Mouse (Mus musculus) fat pad, adult 2 months (tissue): ENCODE results near the gene 4930539E08Rik.

Source experiments
- DNase-seq: peaks from one replicate; pipeline ENCODE4 v3.0.0-alpha.2; 2011; ENCODE audit warnings: low read depth, low spot score; ENCODE audit errors: extremely low read depth

4930539E08Rik gene

DNA sequence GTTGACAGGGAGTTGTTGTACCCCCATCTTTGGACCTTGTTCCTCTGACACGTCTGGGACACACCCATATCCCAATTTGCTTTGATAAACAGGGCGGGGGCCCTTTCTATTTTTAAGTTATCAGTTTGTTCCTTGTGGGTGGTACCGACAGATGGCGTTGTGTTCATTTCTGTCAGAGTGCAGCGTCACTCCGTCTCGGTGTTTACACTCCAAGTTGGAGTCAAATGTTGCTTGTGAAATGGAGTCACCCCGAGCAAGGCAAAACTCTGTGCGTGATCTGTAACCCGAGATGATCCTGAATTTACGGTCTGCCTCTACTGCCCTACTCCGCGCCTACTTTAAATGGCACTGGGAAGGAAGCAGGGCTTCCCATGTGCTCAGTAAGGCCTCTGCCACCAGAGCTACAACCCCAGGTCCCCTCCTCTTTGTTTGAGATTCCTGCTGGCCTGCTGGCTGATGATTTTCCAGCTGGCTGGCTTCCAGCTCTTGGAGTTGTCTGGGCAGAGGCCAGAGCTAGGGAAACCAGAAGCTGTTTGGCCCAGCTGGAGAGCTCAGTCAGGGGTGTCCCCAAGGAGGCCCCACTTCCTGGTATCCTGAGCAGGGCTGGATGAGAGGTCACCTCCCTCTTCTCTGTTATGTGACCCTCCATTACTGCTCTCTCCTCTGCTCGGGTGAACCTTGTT lies 15.4 kb upstream of the 4930539E08Rik start:
- no peak for DNase-seq

GRCm38 (mm10) chr17:28929369-28929768 lies 14.2 kb upstream of the 4930539E08Rik start:
- DNase-seq: no peak

DNA sequence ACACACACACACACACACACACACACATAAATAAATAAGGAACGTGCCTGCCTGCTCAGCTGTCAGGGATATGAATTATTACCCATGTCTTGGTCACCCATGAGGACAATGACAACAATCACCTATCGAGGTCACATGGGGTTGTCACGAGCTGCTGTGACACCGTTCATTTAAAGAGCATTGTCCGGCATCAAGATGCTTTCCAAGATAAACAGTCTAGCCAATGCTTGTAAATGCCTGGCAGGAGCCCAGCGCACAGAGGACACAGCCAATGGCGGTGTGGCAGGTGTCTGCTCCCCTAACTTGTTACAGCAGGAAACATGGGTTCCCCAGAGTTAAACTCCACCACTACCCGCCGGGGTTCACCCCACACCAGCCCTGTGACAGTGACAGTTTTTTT lies 12.9 kb upstream of the 4930539E08Rik start:
- no peak for DNase-seq

- no peak for DNase-seq
Observed at GRCm38 (mm10) chr17:28926866-28927635, 11.9 kb upstream of the 4930539E08Rik start.

DNA sequence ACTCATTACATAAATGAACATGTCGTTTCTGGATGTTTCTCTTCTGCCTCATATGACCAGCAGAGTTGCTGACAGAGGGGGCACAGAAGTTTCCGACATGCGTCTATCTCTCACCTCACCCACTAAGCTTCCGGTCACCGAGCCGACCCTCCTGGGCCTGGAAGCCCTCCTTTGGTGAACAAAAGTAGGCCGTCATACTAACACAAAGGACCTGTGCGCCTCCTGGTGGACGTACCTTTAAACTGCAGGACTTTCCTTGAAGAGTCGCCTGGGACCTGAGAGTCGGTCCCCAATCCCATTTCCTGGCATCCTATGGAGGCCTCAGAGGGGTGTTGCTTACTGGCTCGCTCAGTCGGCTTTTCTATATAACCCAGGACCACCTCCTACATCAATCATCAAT lies 11.3 kb upstream of the 4930539E08Rik start:
- no peak for DNase-seq

GRCm38 (mm10) chr17:28924957-28925595 lies 10.0 kb upstream of the 4930539E08Rik start:
- DNase-seq: no peak

DNA sequence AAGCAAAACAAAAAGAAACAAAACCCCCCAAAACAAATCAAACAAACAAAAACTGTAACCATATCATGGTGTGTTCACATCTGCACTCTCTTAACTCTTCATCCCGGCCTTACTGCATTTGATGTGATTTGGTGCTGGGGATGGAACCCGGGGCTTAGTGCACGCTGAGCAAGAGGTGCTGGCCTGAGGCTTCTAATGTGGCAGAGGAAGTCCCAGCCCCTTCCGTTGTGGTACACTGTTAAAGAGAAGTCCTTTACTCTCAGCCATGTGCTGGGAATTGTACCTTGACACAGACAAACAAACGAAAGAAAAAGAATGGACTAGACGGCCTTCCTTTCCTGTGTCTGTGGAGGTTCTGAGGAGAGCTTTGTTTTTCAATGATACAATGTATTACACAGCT lies 7.0 kb upstream of the 4930539E08Rik start:
- no peak for DNase-seq

DNA sequence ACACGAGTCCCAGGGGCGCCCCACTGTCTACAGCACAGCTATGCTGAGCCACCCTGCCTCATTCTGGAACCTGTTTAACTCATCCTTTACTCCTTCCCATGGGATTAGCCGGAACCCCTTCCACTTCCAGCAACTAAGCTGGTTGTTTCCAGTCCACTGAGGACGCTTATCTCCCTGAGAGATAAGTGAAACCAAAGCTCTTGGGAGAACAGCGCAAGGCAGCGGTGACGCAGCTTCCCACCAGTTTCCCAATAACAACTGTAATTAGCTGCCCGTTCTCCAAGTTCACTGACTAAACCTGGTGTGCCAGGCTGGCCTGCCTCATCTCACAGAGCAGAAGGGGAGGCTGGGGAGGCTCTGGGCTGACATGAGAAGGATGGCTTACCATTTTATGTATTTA lies 6.0 kb upstream of the 4930539E08Rik start:
- no peak for DNase-seq

DNA sequence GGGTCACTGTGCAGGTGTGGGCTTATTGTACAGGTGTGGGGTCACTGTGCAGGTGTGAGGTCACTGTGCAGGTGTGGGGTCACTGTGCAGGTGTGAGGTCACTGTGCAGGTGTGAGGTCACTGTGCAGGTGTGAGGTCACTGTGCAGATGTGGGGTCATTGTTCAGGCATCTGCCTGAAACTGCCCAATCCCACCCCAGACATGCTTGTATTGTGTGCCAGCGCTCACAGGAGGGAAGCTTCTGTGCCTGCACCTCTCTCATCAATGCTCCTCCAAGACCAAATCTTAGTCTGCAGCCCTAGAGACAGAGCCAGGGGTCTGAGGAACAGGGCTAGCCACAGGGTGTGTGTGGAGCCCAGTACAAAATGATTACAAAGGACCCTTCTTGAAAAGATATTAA lies 1.4 kb upstream of the 4930539E08Rik start:
- no peak for DNase-seq

DNA sequence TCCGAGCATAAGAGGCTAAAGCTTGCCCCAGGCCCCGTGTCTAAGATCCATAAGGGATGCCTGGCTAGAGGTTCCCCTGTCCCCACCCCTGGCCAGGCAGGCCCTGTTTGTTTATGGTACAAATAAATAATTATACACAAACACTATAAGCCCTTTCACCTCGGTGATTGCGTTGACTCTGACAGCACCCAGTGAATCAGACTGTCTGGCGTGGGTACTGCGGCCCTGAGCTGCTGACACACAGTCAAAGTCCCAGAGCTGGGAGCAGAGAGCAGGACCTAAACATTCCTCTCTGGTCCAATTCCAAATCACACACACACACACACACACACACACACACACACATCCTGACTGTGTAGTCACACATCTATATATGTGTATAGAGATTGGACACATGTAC lies 1.2 kb downstream of the 4930539E08Rik start:
- DNase-seq: no peak

GRCm38 (mm10) chr17:28913200-28913599 lies 1.9 kb downstream of the 4930539E08Rik start:
- DNase-seq: no peak

DNA sequence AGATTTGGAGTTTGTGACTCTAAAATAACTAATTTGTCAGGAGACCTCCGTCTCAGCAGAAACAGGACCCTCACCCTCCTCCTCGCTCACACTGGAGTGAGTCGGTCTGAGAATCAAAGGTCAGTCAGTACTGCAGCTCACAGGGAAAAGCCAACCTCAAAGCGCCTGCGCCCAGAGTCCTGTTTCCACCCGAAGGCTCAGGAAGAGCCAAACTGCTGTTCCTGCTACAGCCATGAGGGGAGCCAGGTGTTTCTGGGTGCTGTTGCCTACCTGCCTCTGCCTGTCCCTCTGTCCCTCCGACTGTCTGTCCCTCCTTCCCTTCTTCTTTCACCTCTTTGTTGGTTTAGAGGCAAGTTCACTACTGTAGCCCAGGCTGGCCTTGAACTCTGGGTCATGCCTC lies 5.0 kb downstream of the 4930539E08Rik start:
- DNase-seq: no peak

DNA sequence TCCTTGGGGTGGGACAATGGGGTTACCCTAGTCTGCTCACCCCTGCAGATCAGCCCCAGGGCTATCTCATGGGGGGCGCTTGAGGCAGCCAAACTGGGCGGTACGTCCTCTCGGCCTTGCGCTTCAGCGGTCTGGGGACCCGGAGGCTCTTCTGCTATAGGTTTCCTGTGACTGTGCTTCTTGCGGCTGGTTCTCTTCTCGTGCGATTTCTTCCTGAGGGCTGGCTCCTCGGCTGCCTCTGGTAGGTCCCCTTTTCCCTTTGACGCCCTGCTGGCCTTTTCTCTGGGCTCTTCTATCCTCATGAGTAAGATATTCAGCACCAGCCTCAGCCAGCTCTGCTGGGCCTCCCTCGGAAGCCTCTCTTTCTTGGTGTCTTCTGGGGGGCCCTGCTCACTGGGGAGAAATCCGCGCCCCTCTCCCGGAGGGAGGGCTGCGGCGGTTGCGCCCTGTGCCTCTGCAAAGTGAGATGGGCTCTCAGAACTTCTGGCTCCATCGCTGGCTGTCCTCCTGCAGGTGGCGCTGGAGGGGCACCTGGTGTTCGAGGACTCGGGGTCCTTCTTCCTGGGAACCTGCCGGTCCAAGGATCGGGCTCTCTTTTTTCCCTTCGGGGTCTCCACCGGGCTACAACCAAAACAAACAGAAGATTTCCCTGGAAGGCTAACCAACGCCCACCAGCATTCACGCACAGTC lies 5.7 kb downstream of the 4930539E08Rik start:
- DNase-seq: no peak

- DNase-seq: no peak
Observed at GRCm38 (mm10) chr17:28907959-28908358, 7.2 kb downstream of the 4930539E08Rik start.

DNA sequence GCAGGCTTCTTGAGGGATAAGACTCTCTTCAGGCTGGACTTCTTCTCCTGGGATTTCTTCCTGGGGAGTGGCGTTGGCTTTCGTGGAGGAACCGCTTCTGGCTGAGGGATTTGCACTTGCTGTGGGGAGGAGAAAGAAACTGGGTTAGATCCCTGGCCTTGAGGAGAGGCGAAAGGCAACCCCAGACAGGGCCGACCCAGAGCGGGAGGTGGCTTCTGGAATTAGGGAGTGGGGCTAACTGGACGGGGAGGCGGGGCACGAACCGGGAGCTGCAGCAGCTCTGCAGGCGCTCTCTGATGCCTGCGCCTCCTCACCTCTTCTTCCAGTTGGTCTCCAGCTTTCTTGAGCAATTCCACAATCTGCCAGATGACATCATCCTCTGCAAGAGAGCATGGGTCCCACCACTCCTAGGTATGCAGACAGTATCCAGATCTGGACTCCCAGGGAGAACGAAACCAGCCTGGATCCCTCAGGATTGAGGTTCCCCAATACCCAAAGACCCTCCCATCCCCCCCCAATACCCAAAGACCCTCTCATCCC lies 9.7 kb downstream of the 4930539E08Rik start:
- no peak for DNase-seq

DNA sequence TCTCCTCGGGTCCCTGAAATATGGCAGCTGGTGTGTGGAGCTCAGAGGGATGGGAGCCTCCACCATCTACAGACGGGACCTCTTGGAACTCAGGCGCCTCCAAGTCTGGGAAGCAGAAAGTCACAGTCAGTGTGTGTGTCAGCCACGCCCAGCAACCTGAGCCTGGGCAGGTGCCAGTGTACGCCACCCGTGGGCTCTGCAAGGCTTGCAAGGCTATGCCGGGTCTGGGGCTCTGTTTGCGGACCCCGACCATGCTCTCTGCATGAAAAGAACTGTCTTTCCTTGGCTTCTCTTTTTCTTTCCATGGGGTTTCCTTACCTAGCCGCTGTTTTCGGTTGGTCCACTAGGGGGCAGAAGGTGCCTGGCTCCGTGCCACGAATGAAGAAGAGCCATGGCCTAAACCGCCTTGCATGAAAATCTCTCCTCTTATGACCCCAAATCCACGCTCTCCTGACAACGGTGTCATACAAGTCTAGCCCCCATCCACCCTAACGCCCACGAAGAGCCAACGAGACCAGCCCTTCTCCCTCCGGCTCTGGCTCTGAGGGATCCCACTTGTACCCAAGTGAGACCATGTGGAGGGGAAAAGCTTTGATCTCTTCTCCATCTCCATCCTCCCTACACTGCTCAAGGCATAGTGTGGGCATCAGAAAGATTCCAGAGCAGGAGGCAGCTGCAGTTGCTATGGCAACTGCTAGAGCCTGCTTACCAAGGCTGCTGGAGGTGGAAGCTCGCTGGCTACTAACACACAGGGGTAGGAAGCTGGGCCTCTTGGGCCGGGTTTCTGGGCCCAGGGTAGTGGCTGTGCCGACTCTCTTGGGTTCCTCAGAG lies 10.4 kb downstream of the 4930539E08Rik start:
- DNase-seq: no peak

DNA sequence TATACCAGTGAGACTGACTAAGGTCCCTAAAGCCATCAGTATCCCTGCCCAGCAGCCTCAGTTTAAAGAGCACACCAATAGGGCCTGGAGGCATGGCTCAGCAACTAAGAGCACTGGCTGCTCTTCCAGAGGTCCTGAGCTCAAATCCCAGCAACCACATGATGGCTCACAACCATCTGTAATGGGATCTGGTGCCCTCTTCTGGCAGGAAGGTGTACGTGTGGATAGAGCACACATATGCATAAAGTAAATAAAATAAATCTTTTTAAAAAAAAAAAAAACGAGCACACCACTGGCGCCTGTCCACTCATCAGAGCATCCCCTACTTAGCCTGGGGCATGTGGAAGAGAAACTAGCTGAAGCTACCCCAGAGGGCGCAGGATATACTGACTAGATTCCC lies 13.6 kb downstream of the 4930539E08Rik start:
- no peak for DNase-seq

GRCm38 (mm10) chr17:28899427-28899826 lies 15.7 kb downstream of the 4930539E08Rik start:
- DNase-seq: no peak

DNA sequence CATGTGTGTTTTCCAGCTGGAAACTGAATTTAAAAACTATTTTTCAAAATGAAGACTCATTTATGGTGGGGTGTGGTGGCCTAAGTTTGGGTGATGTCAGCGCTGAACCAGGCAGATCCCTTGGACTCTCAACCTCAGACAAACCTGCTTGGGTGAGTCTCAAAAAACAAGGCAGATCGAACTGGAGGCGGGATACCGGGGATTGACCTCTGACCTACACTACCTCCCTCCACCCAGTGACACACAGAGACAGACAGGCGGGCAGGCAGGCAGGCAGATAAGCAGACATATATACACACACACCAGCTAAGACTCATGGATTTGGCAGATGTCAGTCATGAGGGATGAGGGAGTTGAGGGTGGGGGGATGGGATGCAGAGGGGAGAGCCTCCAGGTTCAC lies 16.9 kb downstream of the 4930539E08Rik start:
- no peak for DNase-seq

GRCm38 (mm10) chr17:28897817-28898216 lies 17.3 kb downstream of the 4930539E08Rik start:
- no peak for DNase-seq
